Mouse (Mus musculus) erythroblast, embryonic 14.5 days (primary cell): ENCODE data around the gene Rnaseh2a.

ENCODE experiments used
- GATA1 ChIP-seq: IDR thresholded peaks from 2 replicates; pipeline ENCODE4 v1.6.1; 2012; ENCODE audit warnings: low read length, inconsistent platforms, mixed read lengths
- TAL1 ChIP-seq: IDR thresholded peaks from 3 replicates; pipeline ENCODE4 v1.6.1; 2012; ENCODE audit warnings: low read length, inconsistent platforms, mixed read lengths

DNA sequence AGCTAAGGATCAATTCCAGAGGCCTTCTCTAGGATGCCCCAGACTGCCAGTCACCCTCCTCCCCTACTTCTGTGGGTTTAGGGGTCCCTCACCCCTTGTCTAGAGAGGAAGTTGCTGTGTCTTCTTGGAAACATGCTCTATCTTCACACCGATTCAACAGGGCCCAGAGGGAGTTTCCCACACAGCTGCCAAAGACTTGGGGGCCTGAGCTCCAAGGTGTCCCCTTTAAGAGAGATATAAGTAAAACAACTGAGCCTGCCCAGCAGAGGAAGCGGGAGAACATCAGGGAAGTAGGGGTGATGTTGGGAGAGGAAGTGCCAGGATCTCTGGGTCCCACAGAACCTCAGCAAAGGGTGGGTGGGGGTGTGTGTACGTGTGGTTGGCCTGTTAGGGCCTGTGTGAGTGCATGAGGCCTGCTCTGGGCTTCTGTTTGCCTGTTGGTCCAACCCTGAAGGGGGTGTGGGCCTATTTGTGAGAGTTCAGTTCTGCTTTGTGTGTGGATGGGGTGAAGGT is 13.0 kb upstream of the Rnaseh2a start:
- TF ChIP-seq GATA1 (no peak), TAL1 (no peak)
